Mouse (Mus musculus): ENCODE results near the gene Cdc26. TPM values are rescaled to one million over a fixed set of nuclear protein-coding genes. Genes with fewer than 3 reads are reported as not detected.
A peak's percentile ranks its signal among the peaks of the same experiment; 100 is the strongest.

Gene Cdc26
- polyA plus RNA-seq, 1 experiment from 2014 or later, result 147 TPM

- Histone ChIP-seq H3K4me1 (no peaks in the 10 kb centered on the region), H3K4me3 (no peak overlapping the region), H3K27ac (no peak overlapping the region), H3K27me3 (no peaks in the 10 kb centered on the region), H3K9ac (no peak overlapping the region), H3K36me3 (no peaks in the 10 kb centered on the region), H3K9me3 (replicated peaks) (no peaks in the 10 kb centered on the region), H3K4me2 (replicated peaks) (no peak overlapping the region)
- ATAC-seq (ENCODE audit: low FRiP score), result no peak
- 42% methylated on average over 1 of the region's 1 CpGs for WGBS
Measured at GRCm38 (mm10) chr4:62372410-62372809, 36.0 kb downstream of the Cdc26 start.

DNA sequence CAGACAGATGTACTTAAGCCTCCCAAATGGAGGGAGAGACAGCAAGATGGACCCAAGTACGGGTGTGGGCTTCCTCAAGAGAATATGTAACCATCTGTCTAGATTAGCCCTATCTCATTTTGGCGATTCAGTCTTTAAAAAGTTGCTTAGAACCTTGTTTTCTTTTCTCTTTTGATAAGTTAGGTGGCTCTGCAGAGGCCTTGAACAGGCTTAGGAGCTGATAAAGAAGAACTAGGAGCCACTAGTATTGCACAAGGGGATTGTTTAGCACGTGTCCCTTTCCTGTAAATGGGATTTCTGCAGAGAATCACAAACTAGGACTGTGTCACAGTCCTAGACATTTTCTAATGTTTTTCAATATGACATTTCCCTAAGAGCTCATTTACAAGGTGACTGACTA lies 39.4 kb downstream of the Cdc26 start:
- no peak overlapping the region for H3K4me3 ChIP-seq
- no peaks in the 10 kb centered on the region for H3K36me3 ChIP-seq
- no peak overlapping the region for H3K4me2 ChIP-seq (replicated peaks)
- no peaks in the 10 kb centered on the region for H3K9me3 ChIP-seq (replicated peaks)
- H3K27ac ChIP-seq, result no peak overlapping the region
- ATAC-seq (ENCODE audit: low FRiP score), result no peak
- no peak overlapping the region for H3K9ac ChIP-seq
- 88% methylated on average over 3 of the region's 3 CpGs for WGBS
- no peaks in the 10 kb centered on the region for H3K27me3 ChIP-seq
- H3K4me1 ChIP-seq, result no peaks in the 10 kb centered on the region

DNA sequence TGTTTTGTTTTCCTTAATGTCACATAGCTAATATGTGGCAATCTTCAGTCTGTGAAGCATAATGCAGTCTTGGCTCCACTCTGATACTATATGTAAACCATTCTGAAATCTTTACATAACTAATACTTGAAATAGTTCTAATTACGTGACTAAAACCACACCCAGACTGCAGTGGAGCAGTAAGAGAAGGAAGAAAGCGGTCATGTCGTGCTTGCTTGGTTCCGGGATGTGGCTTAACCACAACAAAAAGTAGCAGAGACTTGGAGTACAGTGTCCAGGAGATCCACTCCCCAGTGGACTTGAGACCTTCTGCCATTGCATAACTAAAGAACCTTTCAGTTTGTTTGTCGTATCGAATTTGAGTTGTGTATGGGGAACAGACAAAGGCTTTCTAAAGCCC lies 40.9 kb downstream of the Cdc26 start:
- Histone ChIP-seq H3K9me3 (replicated peaks) (no peaks in the 10 kb centered on the region), H3K27me3 (no peaks in the 10 kb centered on the region), H3K27ac (no peak overlapping the region), H3K4me1 (no peaks in the 10 kb centered on the region), H3K36me3 (no peaks in the 10 kb centered on the region), H3K4me2 (replicated peaks) (no peak overlapping the region), H3K9ac (no peak overlapping the region), H3K4me3 (no peak overlapping the region)
- WGBS, result 91% methylated on average over 6 of the region's 6 CpGs
- no peak for ATAC-seq (ENCODE audit: low FRiP score)

GRCm38 (mm10) chr4:62366291-62366690 lies 42.2 kb downstream of the Cdc26 start:
- H3K4me3 ChIP-seq, result no peak overlapping the region
- H3K4me2 ChIP-seq (replicated peaks), result no peak overlapping the region
- H3K4me1 ChIP-seq, result peaks cover 8% of the 10 kb centered on the region
- H3K27ac ChIP-seq, result no peak overlapping the region
- 82% methylated on average over 4 of the region's 4 CpGs for WGBS
- no peak for ATAC-seq (ENCODE audit: low FRiP score)
- H3K9ac ChIP-seq, result no peak overlapping the region
- H3K9me3 ChIP-seq (replicated peaks), result no peaks in the 10 kb centered on the region
- no peaks in the 10 kb centered on the region for H3K36me3 ChIP-seq
- H3K27me3 ChIP-seq, result no peaks in the 10 kb centered on the region

GRCm38 (mm10) chr4:62364299-62364698 lies 44.1 kb downstream of the Cdc26 start:
- WGBS, result 95% methylated on average over 8 of the region's 8 CpGs
- peaks cover 16% of the 10 kb centered on the region for H3K4me1 ChIP-seq
- no peak overlapping the region for H3K9ac ChIP-seq
- no peak for ATAC-seq (ENCODE audit: low FRiP score)
- no peak overlapping the region for H3K4me2 ChIP-seq (replicated peaks)
- no peak overlapping the region for H3K27ac ChIP-seq
- no peak overlapping the region for H3K4me3 ChIP-seq
- H3K36me3 ChIP-seq, result no peaks in the 10 kb centered on the region
- H3K9me3 ChIP-seq (replicated peaks), result no peaks in the 10 kb centered on the region
- no peaks in the 10 kb centered on the region for H3K27me3 ChIP-seq

GRCm38 (mm10) chr4:62362437-62362836 lies 46.0 kb downstream of the Cdc26 start:
- no peak overlapping the region for H3K4me2 ChIP-seq (replicated peaks)
- no peak for ATAC-seq (ENCODE audit: low FRiP score)
- no peaks in the 10 kb centered on the region for H3K9me3 ChIP-seq (replicated peaks)
- no peak overlapping the region for H3K27ac ChIP-seq
- H3K9ac ChIP-seq, result no peak overlapping the region
- 88% methylated on average over 2 of the region's 2 CpGs for WGBS
- H3K4me1 ChIP-seq, result peaks cover 19% of the 10 kb centered on the region
- no peak overlapping the region for H3K4me3 ChIP-seq
- H3K36me3 ChIP-seq, result no peaks in the 10 kb centered on the region
- no peaks in the 10 kb centered on the region for H3K27me3 ChIP-seq

DNA sequence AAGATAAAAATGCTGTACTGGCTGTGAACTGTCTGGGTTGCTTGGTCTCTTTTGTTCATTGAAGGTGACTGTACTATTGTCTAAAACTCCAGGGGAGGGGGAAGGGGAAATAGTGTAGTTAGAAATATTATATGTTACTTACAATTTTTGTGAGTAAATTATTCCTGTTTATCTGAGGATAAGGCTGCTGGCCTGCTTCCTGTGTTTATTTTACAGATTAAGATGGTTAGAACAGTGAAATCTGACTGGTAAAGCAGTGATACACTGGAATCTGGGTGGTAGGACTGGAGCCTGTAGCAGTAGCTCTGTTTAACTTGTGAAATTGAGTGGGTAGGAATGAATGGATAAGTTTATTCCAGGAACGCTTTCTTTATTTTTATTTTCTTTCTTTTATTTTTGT lies 46.4 kb downstream of the Cdc26 start:
- H3K4me1 ChIP-seq, result peaks cover 19% of the 10 kb centered on the region
- WGBS, result 97% methylated on average over 1 of the region's 1 CpGs
- H3K4me3 ChIP-seq, result 0 out of 2 replicates have a peak overlapping the region, but pooled peaks have one; percentile 74
- no peak for ATAC-seq (ENCODE audit: low FRiP score)
- no peaks in the 10 kb centered on the region for H3K9me3 ChIP-seq (replicated peaks)
- H3K36me3 ChIP-seq, result no peaks in the 10 kb centered on the region
- peak overlapping the region; percentile 83 for H3K4me2 ChIP-seq (replicated peaks)
- 0 out of 2 replicates have a peak overlapping the region, but pooled peaks have one; percentile 43 for H3K9ac ChIP-seq
- H3K27ac ChIP-seq, result no peak overlapping the region
- H3K27me3 ChIP-seq, result no peaks in the 10 kb centered on the region

- Histone ChIP-seq H3K9ac (0 out of 2 replicates have a peak overlapping the region, but pooled peaks have one; percentile 43), H3K4me3 (peak overlapping the region; percentile 74), H3K4me1 (peaks cover 19% of the 10 kb centered on the region), H3K36me3 (no peaks in the 10 kb centered on the region), H3K4me2 (replicated peaks) (peak overlapping the region; percentile 83), H3K27ac (no peak overlapping the region), H3K27me3 (no peaks in the 10 kb centered on the region), H3K9me3 (replicated peaks) (no peaks in the 10 kb centered on the region)
- no peak for ATAC-seq (ENCODE audit: low FRiP score)
- 50% methylated on average over 6 of the region's 6 CpGs for WGBS
Measured at GRCm38 (mm10) chr4:62361571-62361970, 46.9 kb downstream of the Cdc26 start.

DNA sequence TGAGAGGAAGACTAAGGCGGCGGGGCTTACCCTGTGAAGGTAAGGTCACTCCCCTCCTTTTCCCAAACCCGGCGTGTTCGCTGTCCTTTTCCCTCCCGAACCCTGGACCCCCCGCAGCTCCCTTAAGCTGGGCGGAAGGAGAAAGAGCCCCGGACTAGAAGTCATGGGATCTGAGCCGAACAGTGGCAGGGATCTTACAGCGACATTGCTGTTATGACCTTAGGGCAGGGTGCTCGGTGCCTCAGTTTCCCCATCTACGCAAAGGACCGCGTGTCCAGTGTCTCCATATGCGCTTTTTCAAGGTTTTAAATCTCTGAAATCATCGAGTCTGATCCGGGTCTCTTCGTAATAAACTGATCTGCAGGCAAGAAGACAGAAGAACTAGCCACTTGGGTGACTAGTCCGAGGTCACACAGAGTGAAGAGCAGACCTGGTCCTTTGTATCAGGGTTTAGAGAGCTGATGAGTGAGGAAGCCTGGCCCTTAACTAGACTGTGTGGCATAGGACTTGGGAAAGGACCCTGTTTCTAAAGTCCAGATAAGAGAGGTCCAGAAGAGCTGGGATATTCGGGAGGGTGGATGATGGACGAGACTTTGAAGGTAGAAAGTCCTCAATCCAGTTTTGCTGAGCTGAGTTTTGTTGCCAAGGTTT lies 47.5 kb downstream of the Cdc26 start:
- Histone ChIP-seq H3K4me1 (peaks cover 19% of the 10 kb centered on the region), H3K9ac (peak overlapping the region; percentile 72), H3K27me3 (no peaks in the 10 kb centered on the region), H3K9me3 (replicated peaks) (no peaks in the 10 kb centered on the region), H3K4me3 (peak overlapping the region; percentile 74), H3K36me3 (no peaks in the 10 kb centered on the region), H3K4me2 (replicated peaks) (peak overlapping the region; percentile 83), H3K27ac (peak overlapping the region; percentile 64)
- under 1% methylated on average over 22 of the region's 22 CpGs for WGBS
- ATAC-seq (ENCODE audit: low FRiP score), result peak; percentile 9

GRCm38 (mm10) chr4:62360088-62360804 lies 48.2 kb downstream of the Cdc26 start, which contains the start of the genes Fkbp15 and Slc31a1:
TSS of gene Fkbp15 (minus strand) at chr4:62360548.
TSS of gene Slc31a1 (plus strand) at chr4:62360727.
- peaks cover 19% of the 10 kb centered on the region for H3K4me1 ChIP-seq
- peak within 1 kb of the TSS; percentile 74 for H3K4me3 ChIP-seq
- H3K9ac ChIP-seq, result peak within 1 kb of the TSS; percentile 72
- no peaks in the 10 kb centered on the region for H3K36me3 ChIP-seq
- ATAC-seq (ENCODE audit: low FRiP score), result peak; percentile 100
- H3K27ac ChIP-seq, result peak within 1 kb of the TSS; percentile 70
- under 1% methylated on average over 51 of the region's 51 CpGs for WGBS
- no peaks in the 10 kb centered on the region for H3K9me3 ChIP-seq (replicated peaks)
- no peaks in the 10 kb centered on the region for H3K27me3 ChIP-seq
- peak within 1 kb of the TSS; percentile 83 for H3K4me2 ChIP-seq (replicated peaks)

- Histone ChIP-seq H3K4me3 (peak overlapping the region; percentile 74), H3K27ac (no peak overlapping the region), H3K4me1 (peaks cover 19% of the 10 kb centered on the region), H3K27me3 (no peaks in the 10 kb centered on the region), H3K36me3 (no peaks in the 10 kb centered on the region), H3K9ac (peak overlapping the region; percentile 72; the same call in 1 of the 2 replicates), H3K4me2 (replicated peaks) (peak overlapping the region; percentile 83), H3K9me3 (replicated peaks) (no peaks in the 10 kb centered on the region)
- no peak for ATAC-seq (ENCODE audit: low FRiP score)
- WGBS, result 50% methylated on average over 7 of the region's 7 CpGs
Measured at GRCm38 (mm10) chr4:62359256-62359775, 49.1 kb downstream of the Cdc26 start.

GRCm38 (mm10) chr4:62357631-62358148 lies 50.8 kb downstream of the Cdc26 start:
- 93% methylated on average over 1 of the region's 1 CpGs for WGBS
- no peaks in the 10 kb centered on the region for H3K9me3 ChIP-seq (replicated peaks)
- H3K4me2 ChIP-seq (replicated peaks), result no peak overlapping the region
- H3K4me1 ChIP-seq, result peaks cover 19% of the 10 kb centered on the region
- no peak for ATAC-seq (ENCODE audit: low FRiP score)
- no peak overlapping the region for H3K9ac ChIP-seq
- H3K36me3 ChIP-seq, result no peaks in the 10 kb centered on the region
- no peaks in the 10 kb centered on the region for H3K27me3 ChIP-seq
- no peak overlapping the region for H3K4me3 ChIP-seq
- H3K27ac ChIP-seq, result no peak overlapping the region

Measured in hindbrain, embryonic 12.5 days (tissue).